Mouse (Mus musculus): ENCODE measurements around the gene Rab4a.

Rab4a gene

DNA sequence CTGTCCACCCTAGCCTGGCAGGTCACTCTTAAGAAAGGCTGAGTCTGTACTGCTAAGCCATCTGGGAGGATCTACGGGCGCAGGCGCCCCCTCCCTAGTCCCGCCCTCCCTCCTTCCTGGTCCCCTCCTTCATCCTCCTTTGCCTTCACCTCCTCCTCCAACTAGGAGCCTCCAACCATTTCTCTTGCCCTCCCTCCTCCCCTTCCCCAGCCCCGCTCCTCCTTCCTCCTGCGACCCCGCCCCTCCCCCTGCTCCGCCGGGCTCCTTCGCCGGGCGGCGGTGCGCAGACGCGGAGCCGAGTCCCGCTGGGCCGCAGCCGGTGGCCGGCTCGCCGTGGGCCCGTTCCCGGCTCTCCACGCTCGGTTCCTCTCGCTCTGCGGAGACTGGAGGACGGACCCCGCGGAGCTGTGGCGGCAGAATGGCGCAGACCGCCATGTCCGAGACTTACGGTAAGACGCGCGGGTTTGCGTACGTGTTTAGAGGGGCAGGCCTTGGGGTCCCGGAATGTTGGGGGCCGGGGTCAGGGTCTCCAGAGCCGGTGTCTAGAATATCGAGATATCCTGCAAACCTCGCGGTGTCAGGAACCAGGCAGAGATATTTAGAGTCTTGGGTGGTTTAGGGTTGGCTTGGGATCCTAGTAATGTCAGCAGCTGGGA lies at the start of gene Rab4a:
Gene Rab4a (plus strand): TSS at position 268 of the 656 bp plus-strand sequence.
- peak; percentile 85 to 90 for DNase-seq

DNA sequence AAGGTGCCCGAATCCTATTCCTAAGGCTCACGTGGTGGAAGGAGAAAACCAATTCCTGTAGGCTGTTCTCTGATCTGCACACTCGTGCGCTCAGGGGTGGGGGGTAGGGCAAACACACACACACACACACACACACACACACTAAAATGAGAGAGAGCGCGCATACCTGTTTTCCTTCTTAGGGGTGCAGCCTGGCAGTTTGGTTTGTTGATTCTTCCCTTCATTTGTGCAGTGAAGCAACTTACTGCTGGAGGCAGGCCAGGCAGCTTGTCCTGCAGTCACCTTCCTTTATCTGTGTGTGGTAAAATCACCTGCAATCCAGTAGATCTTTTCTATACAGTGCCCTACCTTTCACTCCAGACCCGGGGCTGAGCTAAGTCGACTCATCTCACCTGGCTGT lies 48.9 kb upstream of the Rab4a start:
- DNase-seq, result no peak

DNA sequence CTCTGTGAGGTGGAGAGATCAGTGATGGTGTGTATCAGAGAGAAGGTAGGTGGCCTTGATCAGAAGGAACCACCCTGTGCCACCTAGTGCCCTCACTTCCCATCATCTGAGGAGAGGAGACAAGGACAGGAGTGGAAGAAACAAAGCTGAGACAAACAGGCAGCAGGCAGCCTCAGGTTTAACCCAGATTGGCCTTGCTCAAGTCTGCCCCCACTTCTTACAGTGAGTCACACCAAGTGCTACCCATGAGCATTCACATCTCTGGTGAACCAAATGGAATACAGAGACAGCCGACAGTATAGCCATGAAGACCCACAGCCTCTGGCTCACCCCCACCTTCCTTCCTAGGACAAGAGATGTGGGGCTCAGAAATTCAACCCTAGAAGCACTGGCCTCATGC lies 46.9 kb upstream of the Rab4a start:
- DNase-seq, result no peak

DNA sequence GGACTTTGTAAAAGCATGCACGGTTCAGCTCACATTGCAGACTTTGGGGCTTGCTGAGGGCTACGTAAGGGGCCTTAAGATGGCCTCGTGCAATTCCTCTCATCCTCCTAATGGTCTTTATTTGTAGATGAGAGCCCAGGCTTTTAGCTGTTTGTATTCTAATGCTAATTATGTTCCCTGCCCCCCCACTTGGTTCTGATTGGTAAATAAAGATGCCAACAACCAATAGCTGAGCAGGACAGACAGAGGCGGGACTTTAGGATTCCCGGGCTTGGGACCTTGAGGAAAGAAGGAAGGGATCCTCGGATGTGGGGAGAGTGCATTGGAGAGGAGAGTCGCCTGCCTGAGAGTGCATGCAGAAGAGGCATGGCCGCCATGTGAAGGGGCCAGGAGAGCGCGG lies 45.9 kb upstream of the Rab4a start:
- DNase-seq, result no peak

DNA sequence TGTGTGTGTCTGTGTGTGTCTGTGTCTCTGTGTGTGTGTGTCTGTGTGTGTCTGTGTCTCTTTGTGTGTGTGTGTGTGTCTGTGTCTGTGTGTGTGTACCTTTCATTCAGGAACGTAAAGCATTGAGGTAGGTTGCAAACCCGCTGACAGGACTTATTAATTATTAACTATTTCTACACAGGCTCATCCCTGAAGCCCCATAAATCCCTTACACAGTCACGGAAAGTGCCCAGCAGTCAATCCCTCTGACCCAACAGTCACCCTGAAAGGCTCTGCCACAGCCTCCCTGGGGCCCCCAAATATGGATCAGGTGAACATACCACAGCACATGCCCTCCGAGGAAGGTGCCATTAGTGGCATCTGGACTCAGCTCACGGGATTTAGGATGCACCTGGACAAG lies 45.2 kb upstream of the Rab4a start:
- DNase-seq, result no peak

DNA sequence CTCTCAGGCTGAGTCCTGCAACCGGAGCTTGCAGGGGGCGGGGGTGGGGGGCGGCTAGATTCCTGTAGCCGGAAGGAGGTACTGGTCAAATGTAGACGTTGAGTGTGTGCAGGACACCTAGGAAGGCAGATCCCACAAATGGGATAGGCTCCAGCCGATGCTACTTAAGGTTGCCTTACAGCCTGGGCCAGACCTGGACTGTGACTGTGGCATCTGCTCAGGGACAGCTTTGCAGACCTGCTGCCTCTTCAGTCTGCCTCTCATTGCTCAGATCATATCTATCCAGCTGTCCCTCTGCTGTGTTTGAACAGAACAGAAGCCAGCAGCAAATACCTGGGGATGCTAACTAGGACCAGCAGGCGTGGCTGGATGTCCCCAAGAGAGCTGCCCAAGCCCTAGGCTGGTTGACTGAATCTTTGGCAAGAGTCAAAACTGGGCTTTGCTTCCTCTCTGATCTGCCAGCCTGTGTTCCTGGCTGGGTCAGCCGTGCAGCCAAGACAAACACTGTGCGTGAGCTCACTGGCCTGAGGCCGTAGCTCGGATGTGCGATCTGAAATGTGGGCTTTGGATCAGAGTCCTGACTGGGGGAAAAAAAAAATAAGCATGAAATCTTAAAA lies 44.4 kb upstream of the Rab4a start:
- peak; percentile 46 to 56 for DNase-seq

DNA sequence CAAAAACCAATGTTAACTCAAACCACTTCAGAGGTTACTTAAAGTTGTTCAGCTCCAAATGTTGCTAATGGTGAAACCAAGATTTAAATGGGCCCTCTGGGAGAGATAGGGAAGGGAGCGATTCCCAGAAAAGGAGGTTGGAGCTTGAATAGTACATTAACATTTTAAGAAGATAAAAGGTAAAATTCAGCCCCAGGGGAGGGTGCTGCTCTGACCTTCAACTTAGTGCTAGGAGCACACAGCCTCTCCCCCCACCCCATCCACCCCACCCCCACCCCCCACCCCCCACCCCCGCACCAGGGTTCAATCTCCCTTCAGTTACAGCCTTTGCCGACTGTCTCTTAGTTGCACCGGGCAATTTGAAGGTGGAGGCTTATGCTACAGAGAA lies 43.9 kb upstream of the Rab4a start:
- DNase-seq, result no peak

DNA sequence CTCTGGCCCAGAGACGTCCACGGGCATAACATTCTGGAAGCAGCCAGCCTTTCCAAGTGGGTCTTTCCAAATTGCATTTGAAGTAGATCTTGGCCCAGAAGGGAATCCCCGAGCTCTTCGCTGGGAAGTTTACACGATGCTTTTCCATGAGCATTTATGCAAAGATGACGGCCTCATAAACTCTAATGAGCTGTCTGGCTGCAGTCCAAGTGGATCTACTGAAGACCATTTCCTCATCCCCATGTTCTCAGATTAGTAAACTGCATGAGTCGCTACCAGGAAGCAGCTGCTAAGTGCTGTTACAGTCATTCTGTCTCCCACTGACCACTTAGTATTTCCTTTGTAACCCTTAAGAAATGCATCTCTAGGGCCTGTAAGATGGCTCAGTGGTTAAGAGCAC lies 42.4 kb upstream of the Rab4a start:
- peak in 1 of 2 experiments; percentile 41 for DNase-seq

DNA sequence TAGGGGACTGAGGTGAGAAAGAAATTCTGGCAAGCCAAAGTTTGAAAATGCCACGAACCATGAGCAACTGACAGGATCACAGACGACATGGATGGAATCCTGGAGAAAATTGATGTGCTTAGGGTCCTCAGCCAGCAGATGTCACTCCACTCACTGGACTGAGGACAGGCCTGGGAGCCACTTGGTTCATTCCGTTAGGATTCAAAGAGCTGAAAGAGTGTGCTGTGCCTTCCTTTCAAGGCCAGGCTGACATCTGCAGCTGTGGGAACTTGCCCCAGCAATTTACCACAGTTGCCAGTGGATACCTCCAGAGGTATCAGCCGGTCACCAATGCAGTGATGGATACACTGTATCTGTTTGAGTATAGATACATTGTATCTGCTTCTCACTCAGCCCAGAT lies 41.1 kb upstream of the Rab4a start:
- no peak for DNase-seq

DNA sequence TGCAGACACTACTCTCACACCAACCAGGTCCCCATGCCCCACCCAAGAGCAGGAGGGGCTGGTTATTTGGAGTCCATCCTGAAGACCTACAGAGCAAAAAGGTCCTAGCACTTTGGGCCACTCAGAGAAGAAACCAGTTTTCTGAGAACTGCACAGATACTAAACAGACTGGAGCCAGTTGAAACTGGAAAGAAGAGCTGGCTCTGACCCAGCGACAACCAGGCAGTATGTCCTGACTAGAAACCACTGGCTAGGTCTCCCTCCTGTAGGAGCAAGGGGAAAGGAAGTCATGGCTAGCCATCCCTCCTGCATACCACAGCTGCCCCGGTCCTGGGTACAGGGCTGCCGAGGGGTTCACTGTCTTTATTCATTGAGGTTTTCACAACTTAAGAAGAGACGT lies 39.3 kb upstream of the Rab4a start:
- DNase-seq, result no peak

DNA sequence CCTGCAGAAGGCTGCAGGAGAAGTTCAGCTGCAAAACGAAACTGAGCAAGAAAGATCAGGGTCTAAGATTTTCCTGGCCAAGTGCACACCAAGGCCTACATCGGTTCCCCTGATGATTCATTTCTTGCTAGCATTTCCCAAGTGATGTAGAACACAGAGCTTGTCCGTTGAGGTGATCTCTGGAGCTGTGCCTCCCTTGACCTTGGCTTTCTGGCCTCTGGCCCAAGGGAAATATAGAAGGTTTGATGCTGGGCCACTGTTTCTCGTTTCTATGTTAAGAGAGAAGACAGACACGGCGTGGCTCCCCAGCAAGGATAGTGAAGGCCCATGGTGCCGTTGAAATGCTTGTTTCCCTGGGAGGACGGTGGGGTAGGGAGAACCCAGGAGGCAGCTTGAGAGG lies 37.9 kb upstream of the Rab4a start:
- no peak for DNase-seq

DNA sequence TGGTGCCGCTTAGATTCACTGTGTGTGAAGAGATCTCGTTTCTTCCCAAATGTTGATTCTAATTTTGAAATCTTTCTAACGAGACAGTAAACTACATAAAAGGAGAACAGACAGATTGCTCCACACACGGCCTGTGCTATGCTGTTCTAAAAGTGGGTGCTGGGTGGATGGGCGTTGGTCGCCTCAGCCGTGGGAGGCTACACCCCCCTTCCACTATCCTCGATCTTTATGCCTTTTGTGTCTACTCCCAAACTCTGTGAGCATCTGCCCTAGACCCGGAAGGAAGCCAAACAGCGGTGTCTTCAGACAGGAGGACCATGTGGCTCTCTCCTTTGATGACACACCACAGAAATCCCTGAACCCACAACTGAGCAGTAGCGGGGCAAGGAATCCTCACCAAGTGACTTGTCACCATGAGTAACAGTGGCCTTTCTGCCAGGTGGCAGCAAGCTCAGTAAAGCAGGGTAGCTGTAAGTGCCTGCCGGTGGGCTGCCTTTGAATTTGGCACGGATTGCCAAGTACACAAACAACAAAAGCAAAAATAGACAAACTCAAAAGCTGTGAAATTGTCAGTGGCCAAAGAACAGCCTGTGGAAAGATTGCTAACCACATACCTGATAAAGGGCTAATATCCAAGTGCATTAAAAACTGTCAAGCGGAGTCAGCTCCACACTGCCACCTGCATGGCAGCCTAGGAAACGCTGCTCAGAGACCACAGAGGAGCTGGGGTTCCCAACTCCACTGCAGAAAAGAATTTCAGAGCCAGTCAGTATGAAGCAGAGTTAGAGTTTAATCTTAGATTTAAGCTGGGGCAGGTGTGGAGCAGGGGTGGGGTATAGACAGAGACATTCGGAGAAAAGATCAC lies 37.1 kb upstream of the Rab4a start:
- DNase-seq, result peak; percentile 51 to 55

DNA sequence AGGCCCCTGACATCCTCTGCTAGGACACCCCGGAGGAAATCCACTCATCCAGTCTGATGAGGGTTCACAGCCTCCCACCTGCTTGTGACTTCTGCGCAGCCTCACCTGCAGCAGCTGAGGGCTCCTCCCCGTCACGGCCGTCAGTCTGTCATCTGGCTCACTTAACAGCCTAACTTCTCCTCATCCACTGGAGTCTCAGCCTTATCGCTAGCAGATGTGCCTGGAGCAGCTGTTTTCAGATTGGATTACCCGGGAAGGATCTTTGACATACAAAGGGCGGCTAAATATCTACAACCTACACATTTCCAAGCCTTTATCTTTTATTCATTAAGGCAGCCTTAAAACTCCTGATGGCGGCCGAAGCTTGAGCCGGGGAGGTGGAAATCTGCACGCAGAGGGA lies 32.3 kb upstream of the Rab4a start:
- no peak for DNase-seq

DNA sequence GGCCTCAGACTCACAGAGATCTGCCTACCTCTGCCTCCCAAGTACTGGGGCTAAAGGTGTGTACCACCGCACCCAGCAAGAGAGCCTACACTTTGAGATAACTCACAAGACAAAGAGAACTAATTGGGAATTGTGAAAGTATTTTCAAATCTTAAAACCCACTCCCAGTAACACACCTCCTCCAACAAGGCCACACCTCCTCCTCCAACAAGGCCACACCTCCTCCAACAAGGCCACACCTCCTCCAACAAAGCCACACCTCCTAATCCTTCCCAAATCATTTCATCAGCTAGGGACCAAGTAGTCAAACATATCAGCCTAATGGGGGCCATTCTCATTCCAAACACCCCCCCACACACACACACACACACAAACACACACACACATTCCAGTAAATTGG lies 31.3 kb upstream of the Rab4a start:
- DNase-seq, result no peak

DNA sequence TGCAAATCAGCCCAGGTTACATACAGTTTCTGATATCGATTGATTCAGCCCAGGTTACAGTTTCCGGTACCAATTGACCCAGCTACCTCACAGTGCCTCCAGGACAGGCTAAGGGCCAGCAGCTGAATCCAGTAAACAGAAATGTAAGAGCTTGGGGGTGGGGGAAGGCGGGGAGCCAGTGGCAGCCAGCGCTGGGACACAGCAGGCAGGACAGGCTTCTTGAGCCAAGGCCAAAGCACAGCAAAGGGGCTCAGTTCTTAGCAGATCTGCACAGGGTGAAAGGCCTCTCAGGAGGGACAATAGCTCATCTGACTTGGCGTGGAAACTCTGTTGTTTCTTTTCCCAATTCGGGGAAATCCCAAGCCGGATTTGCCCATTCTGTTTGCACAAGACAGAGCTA lies 28.5 kb upstream of the Rab4a start:
- peak; percentile 27 to 60 for DNase-seq

DNA sequence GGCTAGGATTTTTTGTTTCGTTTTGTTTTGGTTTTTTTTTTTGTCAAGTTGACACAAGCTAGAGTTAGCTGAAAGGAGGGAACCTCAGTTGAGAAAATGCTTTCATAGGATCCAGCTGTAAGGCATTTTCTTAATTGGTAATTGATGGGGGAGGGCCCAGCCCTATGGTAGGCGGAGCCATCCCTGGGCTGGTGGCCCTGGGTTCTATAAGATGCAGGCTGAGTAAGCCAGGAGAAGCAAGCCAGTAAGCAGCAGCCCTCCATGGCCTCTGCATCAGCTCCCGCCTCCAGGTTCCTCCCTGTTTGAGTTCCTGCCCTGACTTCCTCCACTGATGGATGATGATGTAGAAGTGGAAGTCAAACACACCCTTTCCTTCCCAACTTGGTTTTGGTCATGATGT lies 25.3 kb upstream of the Rab4a start:
- no peak for DNase-seq

DNA sequence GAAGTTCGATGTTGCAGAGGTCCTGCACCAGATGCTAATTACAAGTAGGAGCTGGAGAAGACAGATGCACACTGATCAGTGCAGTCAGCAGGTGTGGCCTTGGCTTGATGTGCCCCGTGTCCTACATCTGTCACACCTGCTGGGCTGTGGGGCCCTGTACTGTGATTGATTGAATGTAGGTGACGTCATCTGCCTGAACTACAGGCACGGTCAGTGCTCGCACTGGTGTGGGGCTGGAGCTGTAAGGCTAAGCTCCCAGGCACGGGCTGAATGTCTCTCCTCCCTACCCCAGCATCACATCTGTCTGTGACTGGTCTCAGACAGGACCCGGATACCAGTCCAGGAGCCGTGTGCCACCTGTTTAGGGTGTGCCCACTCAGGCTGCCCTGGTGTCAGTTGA lies 24.5 kb upstream of the Rab4a start:
- DNase-seq, result no peak

DNA sequence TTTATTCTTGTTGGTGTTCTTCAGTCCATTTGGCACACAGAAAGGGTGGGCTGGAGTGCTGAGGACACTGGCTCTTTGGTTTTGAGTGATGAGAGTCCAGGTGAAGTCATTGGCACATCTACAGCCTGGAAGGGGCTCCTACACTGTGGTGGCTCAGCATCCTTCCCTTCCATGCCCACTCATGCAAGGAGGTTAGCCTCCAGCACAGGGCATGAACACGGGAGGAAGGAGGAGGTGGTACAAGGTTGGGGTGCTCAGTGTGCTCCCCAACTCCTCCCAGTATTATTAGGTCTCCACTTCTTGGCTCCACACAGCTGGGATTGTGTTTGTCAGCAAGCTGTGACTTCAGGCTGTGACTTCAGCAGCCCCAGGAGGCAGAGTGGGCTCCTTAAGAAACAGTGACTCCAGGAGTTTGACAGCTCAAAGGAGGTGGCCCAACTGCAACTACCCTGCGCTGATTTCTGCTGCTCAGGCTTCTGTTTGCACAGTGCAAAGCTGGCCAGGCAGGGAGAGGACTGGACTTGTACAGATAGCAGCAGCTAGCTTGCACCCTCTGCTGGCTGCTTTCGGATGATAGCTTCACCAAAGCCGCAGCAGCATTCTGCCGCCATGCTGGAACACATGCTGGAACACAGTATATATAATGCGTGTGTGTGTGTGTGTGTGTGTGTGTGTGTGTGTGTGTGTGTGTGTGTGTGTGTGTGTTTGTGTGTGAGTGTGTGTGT lies 22.1 kb upstream of the Rab4a start:
- peak; percentile 73 to 80 for DNase-seq

DNA sequence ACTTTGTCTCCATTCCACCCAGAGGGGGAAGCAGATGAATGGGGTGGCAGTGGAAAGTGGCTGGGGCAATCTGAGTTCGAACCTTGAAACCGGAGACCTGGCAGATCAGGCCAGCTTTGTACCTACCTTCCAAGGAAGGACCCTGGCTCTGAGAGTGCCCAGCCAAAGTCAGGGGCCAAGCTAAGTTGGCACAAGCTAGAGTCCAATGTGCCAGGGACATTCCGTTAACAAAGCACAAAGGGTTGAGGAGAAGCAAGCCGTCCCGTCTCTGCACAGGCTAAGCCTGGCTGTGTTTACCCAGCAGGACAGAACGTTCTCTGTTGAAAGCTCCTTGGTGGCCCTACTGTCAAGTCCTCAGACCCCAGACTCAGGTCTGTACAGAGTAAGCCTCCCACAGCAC lies 19.6 kb upstream of the Rab4a start:
- DNase-seq, result no peak

DNA sequence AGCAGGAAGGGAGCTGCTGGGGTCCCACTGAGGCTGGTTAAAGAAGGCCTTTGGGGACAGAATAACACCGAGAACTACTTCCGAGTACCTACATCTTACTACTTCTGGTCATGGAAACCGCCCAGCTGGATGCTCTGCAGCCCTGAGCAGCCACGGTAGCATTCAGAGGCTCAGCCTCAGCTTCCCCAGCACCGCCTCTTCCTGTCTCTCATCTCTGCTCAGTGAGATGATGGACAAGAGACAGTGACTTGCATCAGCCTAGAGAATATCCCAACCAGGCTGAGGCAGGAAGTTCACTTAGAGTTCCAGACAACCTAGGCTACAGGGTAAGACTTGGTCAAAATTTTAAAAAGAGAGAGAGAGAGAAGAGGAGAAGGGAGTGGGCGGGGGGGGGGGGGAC lies 19.1 kb upstream of the Rab4a start:
- DNase-seq, result no peak

DNA sequence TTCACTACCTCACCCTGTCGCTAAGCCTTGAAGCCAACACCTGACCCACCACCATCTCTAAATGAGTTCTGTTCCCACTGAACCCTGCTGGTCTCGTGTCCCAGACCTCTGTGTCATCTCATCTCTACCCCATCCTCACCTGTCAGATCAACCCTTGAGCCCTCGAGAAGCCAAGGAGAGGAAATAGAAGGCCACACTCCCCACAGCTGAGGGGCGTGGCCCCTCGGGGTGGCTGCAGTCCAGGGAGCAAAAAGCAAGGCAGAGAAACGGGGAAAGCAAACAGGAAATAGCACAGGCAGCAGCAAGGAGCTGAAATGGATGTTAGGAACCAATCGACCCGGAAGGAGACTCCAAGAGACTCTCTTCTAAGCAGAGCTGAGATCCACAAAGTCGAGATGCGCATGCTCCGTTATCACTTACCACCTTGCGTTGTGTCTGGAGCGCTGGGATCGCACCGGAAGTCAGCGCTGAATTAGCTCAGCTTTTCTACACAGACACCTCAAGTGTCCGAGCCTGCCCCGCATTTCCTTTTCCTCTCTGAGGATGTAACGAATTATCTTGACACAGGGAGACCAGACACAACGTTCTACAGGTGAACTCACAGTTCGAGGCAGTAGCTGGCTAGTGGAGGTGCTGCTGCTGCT lies 18.4 kb upstream of the Rab4a start:
- DNase-seq, result no peak

DNA sequence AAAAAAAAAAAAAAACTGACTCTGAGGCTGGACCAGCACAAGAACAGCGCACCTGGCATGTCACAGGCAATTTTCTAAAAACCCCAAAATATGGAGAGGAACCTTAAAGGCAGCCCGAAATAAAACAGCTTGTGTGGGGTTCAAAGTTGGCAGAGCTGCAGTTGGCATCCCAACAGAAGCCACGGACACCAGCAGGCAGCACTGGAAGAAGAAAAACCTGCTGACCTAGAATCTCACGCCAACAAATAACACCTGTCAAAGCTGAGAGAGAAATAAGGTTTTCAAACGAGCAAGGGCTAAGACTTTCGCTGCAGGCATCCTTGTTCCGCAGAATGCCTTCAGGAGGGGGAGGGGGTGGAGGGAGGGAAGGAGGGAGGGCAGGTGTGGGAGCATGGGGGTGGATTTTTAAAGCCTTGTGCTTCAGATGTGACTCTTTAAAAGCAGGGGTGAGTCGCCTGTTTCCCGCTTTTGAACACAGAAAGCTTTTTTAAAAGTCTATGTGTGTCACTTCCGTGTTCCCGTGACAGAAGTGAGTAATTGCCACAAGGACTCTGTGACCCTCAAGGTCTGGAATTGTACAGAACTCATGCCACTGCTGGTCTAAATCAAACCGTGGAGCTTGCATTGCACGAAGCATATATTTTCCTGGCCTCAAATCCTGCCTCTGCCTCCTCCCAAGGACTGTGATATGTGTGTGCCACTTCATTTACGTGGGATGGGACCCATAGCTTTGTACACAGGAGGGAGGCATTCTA lies 17.2 kb upstream of the Rab4a start:
- DNase-seq, result no peak
